Mouse (Mus musculus): ENCODE measurements around the gene Gm10337.

Gm10337 gene
- long read RNA-seq, experiment 1: 0 reads
- long read RNA-seq, experiment 2: 0 reads

DNA sequence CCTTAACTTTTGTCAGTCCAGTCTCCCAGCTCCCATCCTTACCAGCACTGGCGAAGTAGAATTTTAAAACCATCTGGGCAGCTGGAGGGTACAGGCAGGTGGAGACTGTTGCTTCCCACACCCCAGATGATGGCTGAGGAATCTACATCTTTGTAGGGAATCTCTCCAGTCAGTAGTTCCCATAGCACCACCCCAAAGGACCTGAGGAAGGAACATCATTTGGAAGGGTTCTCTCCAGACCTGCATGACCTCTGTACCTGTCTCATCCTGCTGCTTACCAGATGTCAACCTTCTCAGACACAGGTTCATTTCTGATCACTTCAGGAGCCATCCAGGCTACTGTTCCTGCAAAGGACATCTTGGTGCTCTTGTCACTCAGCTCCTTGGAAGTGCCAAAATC is at the start of gene Gm10337:
Gene Gm10337 (plus strand): TSS at position 276 of the 400 bp plus-strand sequence.
- intact Hi-C loops (cut with DNase I): no loop called here

DNA sequence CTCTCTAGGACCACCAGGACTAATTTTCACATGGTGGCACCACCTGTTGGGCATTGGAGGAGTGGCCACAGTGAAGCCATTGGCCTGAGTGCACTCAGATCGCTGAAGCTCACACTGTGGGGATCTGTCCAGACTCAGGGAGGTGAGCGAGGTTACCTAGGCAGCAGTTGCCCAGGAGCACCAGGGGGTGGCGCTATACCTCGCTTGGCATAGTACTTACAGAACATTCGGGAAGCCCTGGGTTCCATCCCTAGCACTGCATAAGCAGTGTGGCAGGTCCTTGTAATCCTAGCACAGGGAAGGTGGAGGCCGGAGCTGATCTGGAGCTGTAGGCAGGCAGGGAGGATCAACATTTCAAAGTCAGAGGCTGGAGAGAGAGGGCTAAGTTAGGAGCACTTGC is 47.5 kb upstream of the Gm10337 start:
- intact Hi-C loops (cut with DNase I): no loop called here

DNA sequence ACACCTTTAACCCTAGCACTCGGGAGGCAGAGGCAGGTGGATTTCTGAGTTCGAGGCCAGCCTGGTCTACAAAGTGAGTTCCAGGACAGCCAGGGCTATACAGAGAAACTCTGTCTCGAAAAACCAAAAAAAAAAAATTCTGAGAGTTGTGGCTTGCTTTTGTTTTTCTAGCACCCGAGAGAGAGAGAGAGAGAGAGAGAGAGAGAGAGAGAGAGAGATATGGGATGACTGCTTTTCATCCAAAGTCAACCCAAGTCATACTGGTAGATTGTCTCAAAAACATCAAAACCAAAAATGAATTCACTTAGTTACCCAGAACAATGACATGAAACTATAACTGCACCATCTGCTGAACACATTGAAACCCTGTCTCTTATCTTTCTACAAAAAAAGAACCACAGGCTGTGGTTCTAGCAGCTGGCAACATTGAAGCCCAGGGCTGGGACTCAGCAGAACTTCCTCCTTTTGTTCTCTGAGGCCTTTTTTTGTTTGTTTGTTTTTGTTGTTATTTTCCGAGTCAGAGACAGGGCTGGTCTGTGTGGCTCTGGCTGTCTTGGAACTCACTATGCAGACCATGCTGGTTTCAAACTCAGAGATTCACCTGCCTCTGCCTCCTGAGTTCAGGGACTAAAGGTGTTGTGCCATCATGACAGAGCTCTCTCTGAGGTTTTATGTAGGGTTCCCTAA is 45.3 kb upstream of the Gm10337 start:
- intact Hi-C loops (cut with DNase I): no loop called here

DNA sequence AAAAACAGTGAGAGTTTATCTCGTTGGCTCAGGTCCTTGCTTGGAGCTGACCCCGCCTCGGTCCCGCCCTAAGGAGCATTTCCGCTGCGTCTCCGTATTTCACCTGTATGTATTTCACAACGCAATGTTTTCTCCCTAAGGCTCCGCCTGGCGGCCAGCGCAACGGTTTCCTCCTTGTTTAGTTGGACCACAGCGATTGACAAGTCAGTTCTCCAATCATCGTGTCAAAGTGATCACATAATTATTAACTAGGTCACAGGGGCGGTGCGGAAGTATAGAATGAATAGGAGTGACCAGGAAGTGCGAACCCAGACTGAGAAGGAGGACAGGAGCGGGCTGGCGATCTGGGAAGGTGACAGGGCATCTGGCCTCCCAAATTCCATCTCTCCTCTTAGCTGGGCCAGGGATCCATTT is 44.6 kb upstream of the Gm10337 start, which contains the start of gene Prr13:
Gene Prr13 (plus strand): TSS at position 125 of the 414 bp plus-strand sequence.
- intact Hi-C loops (cut with DNase I): no loop called here

DNA sequence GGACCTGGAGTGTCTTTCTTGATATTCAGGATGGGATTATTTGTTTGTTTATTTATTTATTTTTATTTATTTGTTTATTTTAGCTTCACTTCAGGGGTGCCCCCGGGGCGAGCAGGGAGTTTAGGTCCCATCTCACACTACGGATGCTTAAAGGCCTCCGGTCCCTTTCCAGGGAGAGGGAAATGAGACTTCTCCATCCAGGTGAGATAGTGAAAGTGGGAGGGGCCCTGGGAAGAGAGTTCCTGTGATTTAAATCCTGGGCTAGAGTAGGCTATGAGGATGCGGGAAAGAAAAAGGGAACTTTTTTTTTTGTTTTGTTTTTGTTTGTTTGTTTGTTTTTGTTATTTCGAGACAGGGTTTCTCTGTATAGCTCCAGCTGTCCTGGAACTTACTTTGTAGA is 44.1 kb upstream of the Gm10337 start:
- intact Hi-C loops (cut with DNase I): no loop called here

DNA sequence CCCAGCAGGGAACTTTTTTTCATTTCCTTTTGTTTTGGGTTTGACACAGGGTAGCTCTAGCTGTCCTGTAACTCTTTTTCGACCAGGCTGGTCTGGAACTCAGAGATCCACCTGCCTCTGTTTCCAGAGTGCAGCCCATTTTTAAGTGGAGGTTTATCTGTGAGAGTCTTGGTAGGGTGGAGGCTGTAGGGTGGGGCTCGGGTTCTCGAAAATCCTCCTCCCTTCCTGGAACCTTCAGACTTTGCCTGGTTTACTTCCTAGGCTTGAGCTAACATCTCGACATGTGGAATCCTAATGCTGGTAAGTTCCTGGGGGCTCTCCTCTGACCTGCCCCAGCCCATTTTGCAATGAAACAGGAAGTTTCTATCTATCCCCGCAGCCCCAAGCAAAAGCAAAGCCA is 43.7 kb upstream of the Gm10337 start:
- intact Hi-C loops (cut with DNase I): loop anchor here (5.0 kb wide), 1 partner anchor 67 kb away; no protein-coding TSS in a partner anchor

DNA sequence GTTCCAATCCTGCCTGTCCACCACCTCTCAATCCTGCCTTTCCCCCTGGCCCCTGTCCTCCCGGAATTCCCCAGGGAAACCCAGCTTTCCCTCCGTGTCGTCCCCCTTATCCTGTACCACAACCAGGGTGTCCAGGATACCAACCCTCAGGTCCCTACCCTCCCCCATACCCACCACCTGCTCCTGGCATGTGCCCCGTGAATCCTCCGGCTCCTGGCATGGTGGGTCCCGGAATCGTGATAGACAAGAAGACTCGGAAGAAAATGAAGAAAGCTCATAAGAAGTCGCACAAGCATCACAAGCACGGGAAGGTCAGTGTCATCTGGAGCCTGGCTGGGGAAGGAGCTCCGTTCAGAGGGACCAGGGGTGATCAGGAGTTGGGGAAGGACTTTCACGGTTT is 43.1 kb upstream of the Gm10337 start:
- intact Hi-C loops (cut with DNase I): loop anchor here (5.0 kb wide), 1 partner anchor 67 kb away; no protein-coding TSS in a partner anchor

DNA sequence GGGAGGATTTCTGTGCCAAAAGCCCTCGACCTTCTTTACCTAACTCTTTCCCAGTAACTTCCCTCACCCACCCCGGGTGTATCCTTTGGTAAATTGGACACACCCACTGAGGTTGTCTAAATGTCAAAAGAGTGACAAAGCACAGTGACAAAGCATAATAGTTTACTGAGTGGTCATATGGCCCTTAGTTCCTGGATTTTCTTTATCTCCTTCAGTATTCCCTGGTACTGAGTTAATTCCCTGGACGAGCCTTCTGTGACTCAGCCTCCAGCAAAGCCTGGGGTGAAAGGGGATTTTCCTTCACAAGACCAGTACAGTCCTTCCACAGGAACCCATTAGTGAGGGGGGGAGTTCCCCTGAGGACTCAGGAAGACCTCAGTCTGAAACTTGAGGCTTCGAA is 42.6 kb upstream of the Gm10337 start:
- intact Hi-C loops (cut with DNase I): loop anchor here (5.0 kb wide), 1 partner anchor 66 kb away; no protein-coding TSS in a partner anchor

DNA sequence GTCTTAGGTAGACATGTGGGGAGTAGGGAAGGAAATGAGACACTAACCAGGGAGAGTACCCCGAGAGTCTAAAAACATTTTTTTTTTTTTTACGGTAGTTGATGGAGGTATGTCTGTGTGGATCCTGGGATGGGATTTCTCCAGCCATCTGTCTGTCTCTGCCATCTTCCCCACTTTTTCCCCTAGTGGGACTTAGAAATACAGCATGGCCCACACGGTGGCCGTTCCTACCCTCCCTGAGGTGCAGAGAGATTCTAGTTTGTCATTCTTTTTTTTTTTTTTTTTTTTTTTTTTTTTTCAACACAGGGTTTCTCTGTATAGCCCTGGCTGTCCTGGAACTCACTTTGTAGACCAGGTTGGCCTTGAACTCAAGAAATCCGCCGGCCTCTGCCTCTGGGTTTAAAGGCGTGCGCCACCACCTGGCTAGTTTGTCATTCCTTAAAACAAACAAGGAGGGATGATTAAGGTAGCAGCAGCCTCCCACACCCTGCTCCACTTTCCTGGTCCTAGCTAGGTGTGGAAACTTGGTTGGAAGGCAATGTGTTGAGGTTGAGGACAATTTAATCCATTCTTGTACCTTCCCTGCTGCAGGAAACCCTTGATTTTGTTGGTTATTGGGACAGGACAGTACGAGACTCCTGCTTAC is 42.0 kb upstream of the Gm10337 start:
- intact Hi-C loops (cut with DNase I): loop anchor here (5.0 kb wide), 1 partner anchor 66 kb away; no protein-coding TSS in a partner anchor

DNA sequence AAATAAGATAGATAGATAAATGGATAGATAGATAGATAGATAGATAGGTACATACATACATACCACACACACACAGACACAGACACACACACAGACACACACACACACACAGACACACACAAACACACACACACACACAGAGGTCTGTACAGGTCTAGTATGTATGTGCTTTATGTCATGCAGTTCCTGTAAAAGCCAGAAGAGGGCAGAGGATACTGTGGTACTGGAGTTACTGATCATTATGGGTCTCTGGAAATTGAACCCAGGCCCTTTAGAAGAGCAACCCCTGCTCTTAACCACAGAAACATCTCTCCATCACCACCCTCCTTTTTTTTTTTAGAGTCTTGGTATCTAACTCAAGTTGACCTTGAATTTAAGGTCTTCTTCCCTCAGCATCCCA is 39.9 kb upstream of the Gm10337 start:
- intact Hi-C loops (cut with DNase I): loop anchor here (5.0 kb wide), 1 partner anchor 64 kb away; no protein-coding TSS in a partner anchor

DNA sequence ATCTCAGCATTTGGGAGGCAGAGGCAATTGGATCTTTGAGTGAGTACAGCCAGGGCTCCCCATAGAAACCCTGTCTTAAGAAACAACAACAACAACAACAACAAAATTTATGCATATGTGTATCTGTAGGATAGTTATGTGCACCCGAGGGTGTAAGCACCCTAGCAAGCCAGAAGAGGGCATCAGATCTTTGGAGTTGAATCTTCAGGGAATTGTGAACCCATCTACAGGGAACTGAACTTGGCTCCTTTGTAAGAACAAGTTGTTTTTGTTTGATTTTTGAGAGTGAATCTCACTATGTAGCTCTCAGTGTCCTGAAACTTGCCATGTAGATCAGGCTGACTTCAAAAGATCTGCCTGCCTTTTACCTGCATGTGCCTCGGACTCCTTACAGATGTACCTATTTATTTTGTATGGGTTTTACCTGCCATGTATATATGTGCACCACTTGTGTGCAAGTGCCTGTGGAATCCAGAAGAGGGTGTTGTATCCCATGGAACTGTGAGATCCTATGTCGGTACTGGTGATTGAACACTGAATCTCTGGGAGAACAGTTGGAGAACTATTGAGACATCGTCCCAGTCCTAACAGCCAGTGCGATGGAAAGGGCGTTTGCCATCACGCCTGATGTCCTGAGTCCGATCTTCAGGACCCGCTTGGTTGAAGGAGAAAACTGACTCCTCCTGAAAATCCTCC is 34.7 kb upstream of the Gm10337 start:
- intact Hi-C loops (cut with DNase I): no loop called here

DNA sequence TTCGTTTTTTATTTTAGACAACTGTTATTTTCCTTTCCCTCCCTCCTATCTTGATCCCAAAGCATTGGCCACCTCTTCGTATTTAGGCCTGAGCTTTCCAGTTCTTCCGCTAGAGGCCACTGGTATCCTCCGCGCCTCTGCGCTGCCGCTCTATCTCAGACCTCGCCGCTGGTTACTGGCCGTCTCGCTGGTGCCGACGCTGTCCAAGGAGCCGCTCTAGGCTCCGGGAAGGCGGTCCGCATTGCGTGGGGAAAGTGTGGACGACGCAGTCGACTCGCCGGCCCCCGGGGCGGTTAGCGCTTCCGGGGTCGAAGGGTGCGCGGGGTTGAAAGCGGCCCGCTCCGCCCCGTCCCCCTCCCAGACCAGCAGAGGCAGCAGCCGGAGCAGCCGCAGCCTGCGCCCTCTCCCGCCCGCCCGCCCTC is 33.3 kb upstream of the Gm10337 start, which contains the start of gene Pcbp2:
Gene Pcbp2 (plus strand): TSS at position 357 of the 422 bp plus-strand sequence.
- intact Hi-C loops (cut with DNase I): loop anchor here (5.0 kb wide), 1 partner anchor 47 kb away; the partner anchor contains the start of genes Map3k12 and Tarbp2

DNA sequence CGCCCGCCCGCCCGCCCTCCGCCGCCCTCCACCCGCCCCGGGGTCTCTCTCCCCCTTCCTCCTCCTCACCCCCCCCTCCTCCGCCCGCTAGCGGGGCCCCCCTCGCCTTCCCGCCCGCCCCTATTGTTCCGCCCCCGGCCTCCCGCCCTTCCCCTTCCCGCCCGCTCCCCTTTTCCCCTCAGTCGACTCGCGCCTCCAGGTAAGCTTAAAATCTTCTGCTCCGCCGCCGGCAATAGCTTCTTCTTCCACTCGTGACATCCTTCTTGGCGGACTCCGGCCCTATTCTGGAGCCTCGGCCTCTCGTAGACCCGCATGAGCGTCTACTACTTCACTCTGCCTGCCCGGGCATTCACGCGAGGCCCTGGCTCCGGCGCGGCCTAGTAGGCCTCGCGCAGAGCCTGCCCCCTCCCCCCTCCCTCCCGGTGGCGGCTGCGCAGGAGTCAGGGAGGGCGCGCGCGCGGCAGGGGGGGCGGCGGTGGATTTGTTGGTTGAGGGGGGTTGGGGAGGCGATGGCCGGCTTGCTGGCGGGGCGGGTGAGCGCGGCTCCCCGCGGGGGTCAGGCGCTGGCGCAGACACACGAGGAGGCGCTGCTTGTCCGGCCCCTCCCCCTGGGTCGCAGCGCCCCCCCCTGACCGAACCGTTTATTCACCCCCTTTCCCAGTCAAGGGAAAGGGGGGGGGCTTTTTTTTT is 32.8 kb upstream of the Gm10337 start:
- intact Hi-C loops (cut with DNase I): loop anchor here (5.0 kb wide), 1 partner anchor 47 kb away; the partner anchor contains the start of genes Map3k12 and Tarbp2

DNA sequence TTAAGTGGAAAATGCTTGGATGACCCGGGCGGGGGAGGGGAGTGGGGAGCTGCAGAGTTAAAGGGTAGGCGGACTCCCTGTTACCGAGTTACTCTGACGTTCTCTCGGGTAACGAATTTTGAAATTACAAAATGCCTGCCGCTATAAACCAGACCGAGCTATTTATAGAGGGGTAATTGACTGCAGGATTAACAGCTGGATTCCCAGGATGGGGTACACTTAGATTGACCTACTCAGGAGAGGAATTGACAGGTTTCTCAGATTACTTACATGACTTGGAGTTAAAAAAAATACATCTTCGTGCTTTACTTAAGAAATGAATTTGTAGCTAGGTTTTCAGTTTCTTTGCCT is 32.3 kb upstream of the Gm10337 start:
- intact Hi-C loops (cut with DNase I): loop anchor here (5.0 kb wide), 1 partner anchor 46 kb away; the partner anchor contains the start of genes Map3k12 and Tarbp2

DNA sequence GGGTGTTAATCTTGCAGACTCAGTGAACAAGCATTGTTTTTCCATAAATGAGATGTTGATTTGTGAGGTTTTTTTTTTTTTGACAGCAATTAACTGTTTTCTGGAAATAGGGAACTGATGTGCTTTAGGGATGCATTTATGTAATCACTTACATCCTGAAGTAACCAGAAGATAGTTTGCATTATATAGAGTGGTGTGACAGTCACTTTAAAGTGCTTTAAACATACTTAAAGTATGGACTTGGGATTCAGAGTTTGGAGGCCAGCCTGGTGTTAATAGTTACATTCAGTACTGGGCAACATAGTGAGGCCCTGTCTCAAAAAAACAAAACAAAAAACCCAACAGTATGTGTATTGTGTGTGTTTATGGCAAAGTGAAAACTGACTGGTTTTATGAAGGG is 31.8 kb upstream of the Gm10337 start:
- intact Hi-C loops (cut with DNase I): loop anchor here (5.0 kb wide), 1 partner anchor 46 kb away; the partner anchor contains the start of genes Map3k12 and Tarbp2

DNA sequence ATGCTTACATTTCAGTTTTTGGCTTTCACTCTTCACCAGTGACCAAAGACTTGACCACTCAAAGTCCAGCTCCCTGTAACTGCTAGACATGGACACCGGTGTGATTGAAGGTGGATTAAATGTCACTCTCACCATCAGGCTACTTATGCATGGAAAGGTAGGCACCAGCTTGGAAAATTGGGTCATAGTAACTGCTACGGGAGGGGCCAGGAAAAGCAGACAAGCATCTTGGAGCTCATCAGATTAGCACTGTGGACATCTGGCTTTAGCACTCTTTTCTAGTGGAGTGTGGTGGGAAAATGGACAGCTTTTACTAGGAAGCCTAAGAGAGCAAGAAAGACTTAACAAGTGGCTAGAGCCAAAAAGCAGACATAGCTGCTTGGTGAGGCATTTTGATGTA is 30.3 kb upstream of the Gm10337 start:
- intact Hi-C loops (cut with DNase I): loop anchor here (5.0 kb wide), 1 partner anchor 44 kb away; the partner anchor contains the start of genes Map3k12 and Tarbp2

DNA sequence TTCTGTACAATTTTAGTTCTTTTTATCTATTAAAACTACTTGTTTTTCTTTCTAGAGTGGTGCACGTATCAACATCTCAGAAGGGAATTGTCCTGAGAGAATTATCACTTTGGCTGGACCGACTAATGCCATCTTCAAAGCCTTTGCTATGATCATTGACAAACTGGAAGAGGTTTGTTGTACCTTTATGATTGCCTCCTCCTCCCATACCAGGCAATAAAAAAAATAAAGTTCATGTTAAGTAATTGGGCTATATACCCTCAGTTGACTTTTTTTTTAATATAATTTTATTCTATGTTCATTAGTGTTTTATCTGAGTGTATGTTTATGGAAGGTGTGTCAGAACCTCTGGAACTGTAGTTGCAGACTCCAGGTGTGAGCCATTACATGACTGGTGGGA is 29.0 kb upstream of the Gm10337 start:
- intact Hi-C loops (cut with DNase I): loop anchor here (5.0 kb wide), 1 partner anchor 43 kb away; the partner anchor contains the start of genes Map3k12 and Tarbp2

DNA sequence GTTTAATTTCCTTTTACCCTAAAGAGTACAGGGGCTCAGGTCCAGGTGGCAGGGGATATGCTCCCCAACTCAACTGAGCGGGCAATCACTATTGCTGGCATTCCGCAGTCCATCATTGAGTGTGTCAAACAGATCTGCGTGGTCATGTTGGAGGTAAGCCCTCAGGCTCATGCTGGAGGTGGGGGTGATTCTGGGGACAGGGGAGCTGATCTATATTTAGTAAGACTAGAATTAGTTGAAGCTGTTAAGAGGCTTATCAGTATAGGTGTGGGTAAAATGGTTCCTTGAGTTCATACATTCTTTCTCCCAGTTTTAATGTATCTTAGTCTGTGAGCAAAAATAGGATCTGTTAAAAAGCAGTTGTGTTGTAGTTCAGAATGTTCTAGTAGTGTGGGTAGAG is 20.4 kb upstream of the Gm10337 start:
- intact Hi-C loops (cut with DNase I): no loop called here

DNA sequence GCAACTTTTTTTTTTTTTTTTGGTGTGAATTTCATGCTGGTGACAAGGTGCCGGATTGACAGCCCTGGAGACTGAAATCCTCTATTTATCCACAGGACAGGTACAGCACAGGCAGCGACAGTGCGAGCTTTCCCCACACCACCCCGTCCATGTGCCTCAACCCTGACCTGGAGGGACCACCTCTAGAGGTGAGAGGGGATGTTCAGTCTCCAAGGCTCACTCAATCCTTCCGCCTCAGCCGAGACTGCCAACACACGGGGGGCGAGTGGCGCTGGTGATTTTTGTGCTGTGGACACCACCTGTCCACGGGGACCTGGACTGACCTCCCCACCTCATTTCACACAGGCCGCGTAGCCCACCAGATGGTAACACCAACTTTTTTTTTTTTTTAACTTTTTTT is 17.7 kb upstream of the Gm10337 start:
- intact Hi-C loops (cut with DNase I): no loop called here

DNA sequence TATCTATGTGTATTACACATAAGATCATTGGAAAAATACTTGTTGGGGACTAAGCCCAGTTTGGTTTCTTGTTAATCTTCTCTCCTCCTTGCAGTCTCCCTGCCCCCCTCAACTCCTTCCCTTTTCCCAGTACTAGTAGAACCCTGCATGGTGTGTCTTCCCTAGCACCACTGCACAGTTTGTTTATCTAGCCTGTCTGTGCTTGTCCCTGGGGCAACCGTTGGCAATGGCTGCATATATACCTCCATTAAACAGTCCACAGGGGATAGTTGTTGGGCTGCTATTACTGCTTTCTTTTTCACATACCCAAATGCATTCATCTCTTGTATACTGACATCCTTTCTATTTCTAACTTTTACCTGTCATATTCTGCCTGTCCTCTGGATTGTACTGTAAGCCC is 15.9 kb upstream of the Gm10337 start:
- intact Hi-C loops (cut with DNase I): no loop called here

DNA sequence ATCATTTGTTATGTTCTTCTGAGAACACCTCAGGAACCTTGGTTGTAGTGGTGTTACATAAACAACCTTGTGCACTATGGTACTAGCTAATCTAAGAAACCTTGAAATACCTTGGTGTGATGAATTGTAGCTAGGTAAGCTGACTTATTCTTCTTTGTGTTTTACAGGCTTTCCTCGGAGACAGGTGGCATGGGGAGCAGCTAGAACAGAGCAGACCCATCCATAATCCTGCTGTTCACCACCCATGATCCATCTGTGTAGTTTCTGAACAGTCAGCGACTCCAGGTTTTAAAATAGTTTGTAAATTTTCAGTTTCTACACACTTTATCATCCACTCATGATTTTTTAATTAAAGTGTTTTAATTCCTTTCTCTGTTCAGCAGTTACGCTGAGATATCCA is 5.2 kb upstream of the Gm10337 start:
- intact Hi-C loops (cut with DNase I): no loop called here
